Mouse (Mus musculus): ENCODE measurements around the gene Eloa. TPM values are rescaled to one million over a fixed set of nuclear protein-coding genes. Genes with fewer than 3 reads are reported as not detected.

Eloa gene
- polyA plus RNA-seq, 1 experiment: 17.2 TPM

- TF ChIP-seq POLR2A (IDR thresholded peaks at IDR 0.05; ENCODE audit: insufficient read length, low read depth) (peak; percentile 96), E2F4 (IDR thresholded peaks at IDR 0.05; ENCODE audit: insufficient read depth) (no peak), CEBPB (IDR thresholded peaks at IDR 0.05; ENCODE audit: insufficient read depth, poor library complexity, severe bottlenecking) (no peak), MYOD1 (IDR thresholded peaks at IDR 0.05; ENCODE audit: control insufficient read depth in 1 of 3, insufficient read length in 2 of 3, low read depth in 2 of 3) (peak in 2 of 3 experiments; percentile 71 to 90), MYOG (IDR thresholded peaks at IDR 0.05; ENCODE audit: control insufficient read depth in 1 of 3, insufficient read depth in 1 of 3, insufficient read length in 2 of 3, low read depth in 2 of 3) (peak in 2 of 3 experiments; percentile 67 to 73), SRF (IDR thresholded peaks at IDR 0.05; ENCODE audit: control insufficient read depth, insufficient read length, low read depth) (peak; percentile 53), POLR2AphosphoS2 (IDR thresholded peaks at IDR 0.05; ENCODE audit: insufficient read length, low read depth) (peak; percentile 98)
- Histone ChIP-seq H3K4me3 (peak overlapping the region; percentile 97), H3K79me2 (ENCODE audit: control insufficient read depth, insufficient read depth) (no peaks in the 10 kb centered on the region), H3K4me2 (ENCODE audit: low read depth) (peak overlapping the region; percentile 95), H3ac (ENCODE audit: control insufficient read depth, insufficient read length) (peak overlapping the region; percentile 68), H3K36me3 (ENCODE audit: control insufficient read depth, insufficient read depth) (peaks cover 5% of the 10 kb centered on the region), H3K27me3 (ENCODE audit: control insufficient read depth, insufficient read depth, insufficient read length) (no peaks in the 10 kb centered on the region)
Measured at GRCm38 (mm10) chr4:135964426-135964825, 57.1 kb downstream of the Eloa start.

GRCm38 (mm10) chr4:135963457-135964193 is 57.9 kb downstream of the Eloa start, which contains the start of gene Gale:
Gene Gale, plus strand, starts transcription at chr4:135963727.
- no peaks in the 10 kb centered on the region for H3K27me3 ChIP-seq (ENCODE audit: control insufficient read depth, insufficient read depth, insufficient read length)
- peak within 1 kb of the TSS; percentile 99 for H3K4me2 ChIP-seq (ENCODE audit: low read depth)
- H3ac ChIP-seq (ENCODE audit: control insufficient read depth, insufficient read length): peak within 1 kb of the TSS; percentile 68
- no peak for TF ChIP-seq MAX (IDR thresholded peaks at IDR 0.05; ENCODE audit: low read depth)
- TF ChIP-seq POLR2A (IDR thresholded peaks at IDR 0.05; ENCODE audit: insufficient read length, low read depth): peak; percentile 90
- peak; percentile 77 for TF ChIP-seq POLR2AphosphoS2 (IDR thresholded peaks at IDR 0.05; ENCODE audit: insufficient read length, low read depth)
- H3K4me3 ChIP-seq: peak within 1 kb of the TSS; percentile 97
- no peaks in the 10 kb centered on the region for H3K79me2 ChIP-seq (ENCODE audit: control insufficient read depth, insufficient read depth)
- H3K36me3 ChIP-seq (ENCODE audit: control insufficient read depth, insufficient read depth): peaks cover 5% of the 10 kb centered on the region

GRCm38 (mm10) chr4:135962946-135963345 is 58.6 kb downstream of the Eloa start:
- no peak for TF ChIP-seq REST (IDR thresholded peaks at IDR 0.05; ENCODE audit: insufficient read depth, insufficient read length)
- TF ChIP-seq MYOD1 (IDR thresholded peaks at IDR 0.05; ENCODE audit: control insufficient read depth in 1 of 3, insufficient read length in 2 of 3, low read depth in 2 of 3): no peak
- TF ChIP-seq MYOG (IDR thresholded peaks at IDR 0.05; ENCODE audit: control insufficient read depth in 1 of 3, insufficient read depth in 1 of 3, insufficient read length in 2 of 3, low read depth in 2 of 3): no peak
- no peaks in the 10 kb centered on the region for H3K27me3 ChIP-seq (ENCODE audit: control insufficient read depth, insufficient read depth, insufficient read length)
- peak overlapping the region; percentile 99 for H3K4me2 ChIP-seq (ENCODE audit: low read depth)
- H3ac ChIP-seq (ENCODE audit: control insufficient read depth, insufficient read length): peak overlapping the region; percentile 68
- no peaks in the 10 kb centered on the region for H3K79me2 ChIP-seq (ENCODE audit: control insufficient read depth, insufficient read depth)
- peak overlapping the region; percentile 97 for H3K4me3 ChIP-seq
- H3K36me3 ChIP-seq (ENCODE audit: control insufficient read depth, insufficient read depth): peaks cover 5% of the 10 kb centered on the region

GRCm38 (mm10) chr4:135962198-135962597 is 59.4 kb downstream of the Eloa start:
- H3K36me3 ChIP-seq (ENCODE audit: control insufficient read depth, insufficient read depth): peaks cover 5% of the 10 kb centered on the region
- TF ChIP-seq SRF (IDR thresholded peaks at IDR 0.05; ENCODE audit: control insufficient read depth, insufficient read length, low read depth) (no peak), POLR2AphosphoS2 (IDR thresholded peaks at IDR 0.05; ENCODE audit: insufficient read length, low read depth) (peak; percentile 30), MYOD1 (IDR thresholded peaks at IDR 0.05; ENCODE audit: control insufficient read depth in 1 of 3, insufficient read length in 2 of 3, low read depth in 2 of 3) (no peak), POLR2A (IDR thresholded peaks at IDR 0.05; ENCODE audit: insufficient read length, low read depth) (no peak), TCF3 (IDR thresholded peaks at IDR 0.05; ENCODE audit: insufficient read length, low read depth) (no peak), REST (IDR thresholded peaks at IDR 0.05; ENCODE audit: insufficient read depth, insufficient read length) (no peak)
- H3K4me2 ChIP-seq (ENCODE audit: low read depth): peak overlapping the region; percentile 99
- peak overlapping the region; percentile 97 for H3K4me3 ChIP-seq
- no peaks in the 10 kb centered on the region for H3K27me3 ChIP-seq (ENCODE audit: control insufficient read depth, insufficient read depth, insufficient read length)
- no peaks in the 10 kb centered on the region for H3K79me2 ChIP-seq (ENCODE audit: control insufficient read depth, insufficient read depth)
- no peak overlapping the region for H3ac ChIP-seq (ENCODE audit: control insufficient read depth, insufficient read length)

- H3K36me3 ChIP-seq (ENCODE audit: control insufficient read depth, insufficient read depth): peaks cover 5% of the 10 kb centered on the region
- no peaks in the 10 kb centered on the region for H3K79me2 ChIP-seq (ENCODE audit: control insufficient read depth, insufficient read depth)
- H3K27me3 ChIP-seq (ENCODE audit: control insufficient read depth, insufficient read depth, insufficient read length): no peaks in the 10 kb centered on the region
- H3ac ChIP-seq (ENCODE audit: control insufficient read depth, insufficient read length): no peak overlapping the region
- no peak overlapping the region for H3K4me3 ChIP-seq
- TF ChIP-seq POLR2AphosphoS2 (IDR thresholded peaks at IDR 0.05; ENCODE audit: insufficient read length, low read depth): peak; percentile 55
- no peak for TF ChIP-seq REST (IDR thresholded peaks at IDR 0.05; ENCODE audit: insufficient read depth, insufficient read length)
- no peak overlapping the region for H3K4me2 ChIP-seq (ENCODE audit: low read depth)
Measured at GRCm38 (mm10) chr4:135961709-135962108, 59.9 kb downstream of the Eloa start.

GRCm38 (mm10) chr4:135960717-135961116 is 60.8 kb downstream of the Eloa start:
- H3ac ChIP-seq (ENCODE audit: control insufficient read depth, insufficient read length): no peak overlapping the region
- no peaks in the 10 kb centered on the region for H3K27me3 ChIP-seq (ENCODE audit: control insufficient read depth, insufficient read depth, insufficient read length)
- no peak overlapping the region for H3K4me3 ChIP-seq
- H3K36me3 ChIP-seq (ENCODE audit: control insufficient read depth, insufficient read depth): peaks cover 5% of the 10 kb centered on the region
- no peaks in the 10 kb centered on the region for H3K79me2 ChIP-seq (ENCODE audit: control insufficient read depth, insufficient read depth)
- H3K4me2 ChIP-seq (ENCODE audit: low read depth): no peak overlapping the region
- no peak for TF ChIP-seq USF1 (IDR thresholded peaks at IDR 0.05; ENCODE audit: low read depth)
- no peak for TF ChIP-seq CEBPB (IDR thresholded peaks at IDR 0.05; ENCODE audit: insufficient read depth, poor library complexity, severe bottlenecking)
- no peak for TF ChIP-seq TCF3 (IDR thresholded peaks at IDR 0.05; ENCODE audit: insufficient read length, low read depth)
- TF ChIP-seq POLR2AphosphoS2 (IDR thresholded peaks at IDR 0.05; ENCODE audit: insufficient read length, low read depth): peak; percentile 62
- no peak for TF ChIP-seq MAX (IDR thresholded peaks at IDR 0.05; ENCODE audit: low read depth)
- no peak for TF ChIP-seq E2F4 (IDR thresholded peaks at IDR 0.05; ENCODE audit: insufficient read depth)
- no peak for TF ChIP-seq POLR2A (IDR thresholded peaks at IDR 0.05; ENCODE audit: insufficient read length, low read depth)
